Mouse (Mus musculus) liver, embryonic 13.5 days (tissue): ENCODE measurements around the gene C1qb. TPM values are rescaled to one million over a fixed set of nuclear protein-coding genes. Genes with fewer than 3 reads are reported as not detected.

Experiments used
- ATAC-seq: fragments of 200-750 bp; cut with Nextera tagmentation; 2 replicates; pipeline ENCODE4 v1.8.0; 2017; ENCODE audit warnings: low read depth, mild to moderate bottlenecking, moderate number of reproducible peaks, moderate library complexity
- DNase-seq: peaks from one replicate; pipeline ENCODE4 v3.0.0; 2022
- H3K27ac ChIP-seq: fragments of 300-500 bp; sonication (generic); 2 replicates; pipeline ENCODE4 v1.5.1; 2015; ENCODE audit warnings: moderate library complexity, mild to moderate bottlenecking, inconsistent platforms
- H3K27me3 ChIP-seq: fragments of 300-500 bp; sonication (generic); 2 replicates; pipeline ENCODE4 v1.6.1; 2015; ENCODE audit warnings: mild to moderate bottlenecking, inconsistent platforms
- H3K36me3 ChIP-seq: fragments of 300-500 bp; sonication (generic); 2 replicates; pipeline ENCODE4 v1.6.1; 2015; ENCODE audit warnings: mild to moderate bottlenecking, inconsistent platforms
- H3K4me1 ChIP-seq: fragments of 300-500 bp; sonication (generic); replicated peaks from 2 replicates; pipeline ENCODE4 v1.6.1; 2015; ENCODE audit warnings: inconsistent platforms
- H3K4me2 ChIP-seq: fragments of 300-500 bp; sonication (generic); 2 replicates; pipeline ENCODE4 v1.6.1; 2015; ENCODE audit warnings: inconsistent platforms, mild to moderate bottlenecking, moderate library complexity
- H3K4me3 ChIP-seq: fragments of 300-500 bp; sonication (generic); replicated peaks from 2 replicates; pipeline ENCODE4 v1.5.1; 2015; ENCODE audit warnings: mild to moderate bottlenecking, inconsistent platforms
- H3K9ac ChIP-seq: fragments of 300-500 bp; sonication (generic); 2 replicates; pipeline ENCODE4 v1.6.1; 2015; ENCODE audit warnings: mild to moderate bottlenecking, inconsistent platforms
- H3K9me3 ChIP-seq: fragments of 300-500 bp; sonication (generic); replicated peaks from 2 replicates; pipeline ENCODE4 v1.6.1; 2016; ENCODE audit warnings: inconsistent platforms
- WGBS: fragments of 180-500 bp; shearing (Covaris S2); methylation state at CpG from one replicate; pipeline ENCODE4 v1.1.7; 2015; ENCODE audit not compliant: insufficient replicate concordance; 5-methylcytosine and 5-hydroxymethylcytosine counted together
- polyA plus RNA-seq: library from polyadenylated mRNA; unstranded; fragments of >200 nt; fragmentation: Nextera tagmentation; extraction: Ambion mirVana; gene quantifications from 2 replicates; pipeline ENCODE4 v1.2.1, GENCODE M21; 2015

Gene C1qb
- polyA plus RNA-seq, 1 experiment from 2014 or later: 67.4 TPM

GRCm38 (mm10) chr4:136911804-136912203 lies 25.8 kb upstream of the C1qb start:
- H3K27ac ChIP-seq: no peak overlapping the region
- no peak for DNase-seq
- H3K4me1 ChIP-seq: no peaks in the 10 kb centered on the region
- WGBS: 42% methylated on average over 9 of the region's 9 CpGs
- ATAC-seq: no peak
- no peak overlapping the region for H3K4me2 ChIP-seq
- no peaks in the 10 kb centered on the region for H3K9me3 ChIP-seq
- H3K36me3 ChIP-seq: no peaks in the 10 kb centered on the region
- H3K4me3 ChIP-seq: no peak overlapping the region
- H3K27me3 ChIP-seq: peaks cover 44% of the 10 kb centered on the region
- no peak overlapping the region for H3K9ac ChIP-seq

- Histone ChIP-seq H3K36me3 (no peaks in the 10 kb centered on the region), H3K27ac (no peak overlapping the region), H3K27me3 (peaks cover 50% of the 10 kb centered on the region), H3K4me3 (no peak overlapping the region), H3K9me3 (no peaks in the 10 kb centered on the region), H3K4me1 (no peaks in the 10 kb centered on the region), H3K4me2 (no peak overlapping the region), H3K9ac (no peak overlapping the region)
- ATAC-seq: no peak
- 20% methylated on average over 17 of the region's 17 CpGs for WGBS
- no peak for DNase-seq
Observed at GRCm38 (mm10) chr4:136911211-136911646, 25.2 kb upstream of the C1qb start.

- no peak for ATAC-seq
- H3K4me3 ChIP-seq: no peak overlapping the region
Observed at GRCm38 (mm10) chr4:136907809-136908208, 21.8 kb upstream of the C1qb start.

GRCm38 (mm10) chr4:136907033-136907432 lies 21.0 kb upstream of the C1qb start:
- Histone ChIP-seq H3K4me1 (no peaks in the 10 kb centered on the region), H3K9ac (no peak overlapping the region), H3K4me3 (no peak overlapping the region), H3K27me3 (peaks cover 60% of the 10 kb centered on the region), H3K36me3 (no peaks in the 10 kb centered on the region), H3K9me3 (no peaks in the 10 kb centered on the region), H3K4me2 (no peak overlapping the region), H3K27ac (no peak overlapping the region)
- WGBS: 11% methylated on average over 7 of the region's 7 CpGs
- ATAC-seq: no peak
- DNase-seq: no peak

More at GRCm38 (mm10) chr4:136907809-136908208, 21.8 kb upstream of the C1qb start:
- no peaks in the 10 kb centered on the region for H3K4me1 ChIP-seq
- H3K27me3 ChIP-seq: peaks cover 67% of the 10 kb centered on the region
- DNase-seq: no peak
- no peak overlapping the region for H3K4me2 ChIP-seq
- H3K9ac ChIP-seq: no peak overlapping the region
- H3K9me3 ChIP-seq: no peaks in the 10 kb centered on the region
- no peak overlapping the region for H3K27ac ChIP-seq
- H3K36me3 ChIP-seq: no peaks in the 10 kb centered on the region

- H3K27ac ChIP-seq: no peak overlapping the region
- ATAC-seq (no peak), DNase-seq (no peak)
- peaks cover 43% of the 10 kb centered on the region for H3K27me3 ChIP-seq
- 4% methylated on average over 23 of the region's 23 CpGs for WGBS
- H3K9me3 ChIP-seq: no peaks in the 10 kb centered on the region
- no peak overlapping the region for H3K9ac ChIP-seq
- no peaks in the 10 kb centered on the region for H3K4me1 ChIP-seq
- H3K4me3 ChIP-seq: no peak overlapping the region
- H3K4me2 ChIP-seq: no peak overlapping the region
- H3K36me3 ChIP-seq: no peaks in the 10 kb centered on the region
Observed at GRCm38 (mm10) chr4:136904767-136905539, 19.0 kb upstream of the C1qb start.

- H3K4me1 ChIP-seq: no peaks in the 10 kb centered on the region
- no peak for ATAC-seq
- peaks cover 48% of the 10 kb centered on the region for H3K27me3 ChIP-seq
- H3K4me2 ChIP-seq: no peak overlapping the region
- no peak overlapping the region for H3K9ac ChIP-seq
- no peak overlapping the region for H3K27ac ChIP-seq
- H3K9me3 ChIP-seq: no peaks in the 10 kb centered on the region
- H3K4me3 ChIP-seq: no peak overlapping the region
- no peaks in the 10 kb centered on the region for H3K36me3 ChIP-seq
- WGBS: 35% methylated on average over 7 of the region's 7 CpGs
- DNase-seq: no peak
Observed at GRCm38 (mm10) chr4:136899154-136899553, 13.2 kb upstream of the C1qb start.

- DNase-seq (no peak), ATAC-seq (no peak)
- H3K4me1 ChIP-seq: no peaks in the 10 kb centered on the region
- no peak within 1 kb of the TSS for H3K4me3 ChIP-seq
- H3K9me3 ChIP-seq: no peaks in the 10 kb centered on the region
- H3K27ac ChIP-seq: no peak within 1 kb of the TSS
- no peak within 1 kb of the TSS for H3K4me2 ChIP-seq
- WGBS: 49% methylated on average over 9 of the region's 9 CpGs
- peaks cover 43% of the 10 kb centered on the region for H3K27me3 ChIP-seq
- H3K36me3 ChIP-seq: no peaks in the 10 kb centered on the region
- H3K9ac ChIP-seq: no peak within 1 kb of the TSS
Observed at GRCm38 (mm10) chr4:136898637-136899036, 12.7 kb upstream of the C1qb start, which contains the start of gene C1qa. Gene C1qa (minus strand): TSS chr4:136898803.

- Histone ChIP-seq H3K36me3 (no peaks in the 10 kb centered on the region), H3K9ac (no peak overlapping the region), H3K27ac (no peak overlapping the region), H3K4me3 (no peak overlapping the region), H3K4me2 (no peak overlapping the region), H3K27me3 (peaks cover 41% of the 10 kb centered on the region), H3K9me3 (no peaks in the 10 kb centered on the region), H3K4me1 (no peaks in the 10 kb centered on the region)
- no peak for DNase-seq
- 53% methylated on average over 9 of the region's 9 CpGs for WGBS
- ATAC-seq: no peak
Observed at GRCm38 (mm10) chr4:136898084-136898598, 12.2 kb upstream of the C1qb start.

- Histone ChIP-seq H3K4me3 (no peak overlapping the region), H3K9ac (no peak overlapping the region), H3K4me1 (no peaks in the 10 kb centered on the region), H3K27me3 (peaks cover 36% of the 10 kb centered on the region), H3K9me3 (no peaks in the 10 kb centered on the region), H3K36me3 (no peaks in the 10 kb centered on the region), H3K4me2 (no peak overlapping the region), H3K27ac (no peak overlapping the region)
- DNase-seq: no peak
- WGBS: 32% methylated on average over 10 of the region's 10 CpGs
- ATAC-seq: no peak
Observed at GRCm38 (mm10) chr4:136896461-136896860, 10.5 kb upstream of the C1qb start.

GRCm38 (mm10) chr4:136895861-136896260 lies 9.9 kb upstream of the C1qb start:
- Histone ChIP-seq H3K27me3 (peaks cover 36% of the 10 kb centered on the region), H3K4me2 (no peak overlapping the region), H3K9me3 (no peaks in the 10 kb centered on the region), H3K36me3 (no peaks in the 10 kb centered on the region), H3K9ac (no peak overlapping the region), H3K27ac (no peak overlapping the region), H3K4me1 (no peaks in the 10 kb centered on the region), H3K4me3 (no peak overlapping the region)
- ATAC-seq (no peak), DNase-seq (no peak)
- 7% methylated on average over 15 of the region's 15 CpGs for WGBS

GRCm38 (mm10) chr4:136894821-136895220 lies 8.8 kb upstream of the C1qb start:
- Histone ChIP-seq H3K4me1 (no peaks in the 10 kb centered on the region), H3K27ac (no peak overlapping the region), H3K27me3 (peaks cover 34% of the 10 kb centered on the region), H3K4me3 (no peak overlapping the region), H3K9me3 (no peaks in the 10 kb centered on the region), H3K9ac (no peak overlapping the region), H3K36me3 (no peaks in the 10 kb centered on the region), H3K4me2 (no peak overlapping the region)
- WGBS: 48% methylated on average over 4 of the region's 4 CpGs
- DNase-seq (no peak), ATAC-seq (no peak)
